Mouse (Mus musculus): ENCODE measurements around the gene Ppp4r3a.

GRCm38 (mm10) chr12:101019443-101019842 lies 64.1 kb downstream of the Ppp4r3a start:
- TF ChIP-seq CTCF (IDR thresholded peaks at IDR 0.05; ENCODE audit: low read depth, low read length) (no peak), TAL1 (conservative IDR thresholded peaks at IDR 0.05; ENCODE audit: low read depth, low read length) (no peak)
